Mouse (Mus musculus): ENCODE measurements at regions not wholly inside any gene's neighbourhood (a gene's known extent, or its start where the extent isn't known, plus 50 kb on each side); places are given as distances from the start of the nearest gene placed in this dataset.

GRCm38 (mm10) chrX:152918212-152918611, 88.1 kb upstream of the Usp51 start:
- peak; percentile 83 to 85 for DNase-seq

GRCm38 (mm10) chrX:152926991-152927390, 79.3 kb upstream of the Usp51 start:
- DNase-seq = peak; percentile 29 to 39

- no peak for DNase-seq
Observed at GRCm38 (mm10) chrX:152946201-152946600, 60.1 kb upstream of the Usp51 start.
